Mouse (Mus musculus): ENCODE results near the gene Helq. TPM values are rescaled to one million over a fixed set of nuclear protein-coding genes. Genes with fewer than 3 reads are reported as not detected.

Helq gene
- total and polyA plus RNA-seq, 3 experiments, result 12.1 to 24.3 (median 13.1) TPM

DNA sequence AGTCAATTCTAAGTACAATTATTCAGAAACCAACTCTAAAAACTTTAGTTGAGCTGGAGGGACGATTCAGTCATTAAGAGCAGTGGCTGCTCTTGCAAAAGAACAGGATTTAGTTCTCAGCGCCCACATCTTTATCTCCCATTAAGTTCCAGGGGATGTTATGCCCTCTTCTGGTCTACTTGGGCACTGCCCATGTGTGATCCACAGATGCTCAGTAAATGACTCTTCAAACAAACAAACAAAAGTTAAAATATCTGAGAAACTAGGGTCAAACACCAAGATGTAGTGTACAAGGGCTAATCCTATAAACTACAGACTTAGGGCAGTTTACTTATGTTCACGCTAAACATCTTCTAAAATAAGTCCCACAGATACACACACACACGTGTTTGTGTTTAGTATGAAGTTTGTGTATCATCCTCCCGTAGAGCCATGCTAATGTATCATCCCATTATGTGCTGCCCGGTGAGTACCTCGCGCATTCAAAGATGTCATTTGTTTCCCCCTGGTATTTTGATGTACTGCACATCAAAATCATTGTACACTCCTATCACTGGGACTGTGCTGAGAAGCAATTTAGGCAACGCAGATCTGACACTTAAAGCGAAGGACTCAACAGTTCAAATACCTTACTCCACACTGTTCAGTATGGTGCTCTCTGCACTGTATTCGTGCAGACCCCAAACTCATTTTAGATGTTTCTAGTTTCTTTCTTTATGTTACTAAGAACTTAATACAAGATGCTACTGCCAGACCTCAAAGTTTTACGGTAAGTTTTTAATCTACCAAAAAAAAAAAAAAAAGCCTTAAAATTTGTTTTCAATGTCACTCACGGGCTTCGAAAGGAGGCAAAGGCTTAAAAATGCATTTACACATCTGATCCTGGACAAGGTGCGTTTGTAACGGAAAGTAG lies 21.4 kb upstream of the Helq start:
- dilution Hi-C loops (cut with MboI; ENCODE audit: extremely low pct_ligation_motif_present, extremely low pct_unique_long_range_greater_than_20kb, low sequenced_read_pairs) (no loop called here), in situ Hi-C loops (cut with MboI; ENCODE audit: low pct_ligation_motif_present, low pct_unique_long_range_greater_than_20kb, low sequenced_read_pairs) (no loop called here)
- Histone ChIP-seq H3K27ac (ENCODE audit: insufficient read depth, low read depth) (peak overlapping the region; percentile 60; the same call in 1 of the 2 replicates), H3K9me3 (replicated peaks; ENCODE audit: low read length) (peaks cover 3% of the 10 kb centered on the region), H3K36me3 (replicated peaks in 1 of 2; ENCODE audit: control insufficient read depth in 1 of 2, insufficient read depth in 1 of 2, low read length in 1 of 2) (peaks cover 17 to 33% of the 10 kb centered on the region in 2 experiments), H3K4me2 (ENCODE audit: insufficient read depth, low read depth, poor library complexity, severe bottlenecking) (peak overlapping the region; percentile 82), H3K9ac (ENCODE audit: insufficient read depth, low read depth) (peak overlapping the region; percentile 100), H3K79me2 (replicated peaks; ENCODE audit: control insufficient read depth, extremely low read depth, insufficient read depth, poor library complexity, severe bottlenecking) (peaks cover 25% of the 10 kb centered on the region), H3K4me1 (ENCODE audit: control insufficient read depth in 1 of 2, insufficient read depth in 2 of 2) (peaks cover 2 to 17% of the 10 kb centered on the region in 2 experiments; a peak in 2 of 4 replicates), H3K27me3 (replicated peaks) (no peaks in the 10 kb centered on the region), H3K4me3 (replicated peaks in 1 of 3; ENCODE audit: low read depth in 2 of 3, low read length in 2 of 3, poor library complexity in 1 of 3) (peak overlapping the region; percentile 88 to 98 (median 97))
- peak; percentile 51 for DNase-seq (ENCODE audit: extremely low read depth)
- no peak for TF ChIP-seq MAZ (IDR thresholded peaks at IDR 0.05; ENCODE audit: low read depth, low read length)
- TF ChIP-seq JUN (IDR thresholded peaks at IDR 0.05; ENCODE audit: insufficient read depth, low read depth, low read length), result no peak
- no peak for TF ChIP-seq USF2 (conservative IDR thresholded peaks at IDR 0.05; ENCODE audit: low read depth, low read length)
- TF ChIP-seq RAD21 (IDR thresholded peaks at IDR 0.05; ENCODE audit: low read depth, low read length), result no peak; the same call in none of the 2 replicates
- no peak for TF ChIP-seq ELF1 (IDR thresholded peaks at IDR 0.05; ENCODE audit: low read depth, low read length)
- no peak for TF ChIP-seq NRF1 (IDR thresholded peaks at IDR 0.05; ENCODE audit: low read depth, low read length)
- 0 out of 2 replicates have a peak, but pooled peaks have one; percentile 7 for TF ChIP-seq ZNF384 (IDR thresholded peaks at IDR 0.05; ENCODE audit: low read depth, low read length)
- TF ChIP-seq RCOR1 (conservative IDR thresholded peaks at IDR 0.05; ENCODE audit: low read depth, low read length), result no peak
- TF ChIP-seq E2F4 (IDR thresholded peaks at IDR 0.05; ENCODE audit: insufficient replicate concordance, low read depth, low read length), result no peak
- 0 out of 2 replicates have a peak, but pooled peaks have one; percentile 27 for TF ChIP-seq MYC (IDR thresholded peaks at IDR 0.05; ENCODE audit: low read depth, low read length)
- no peak for TF ChIP-seq IRF4 (IDR thresholded peaks at IDR 0.05; ENCODE audit: low read depth, low read length)
- no peak for TF ChIP-seq UBTF (IDR thresholded peaks at IDR 0.05; ENCODE audit: low read depth, low read length)
- TF ChIP-seq POLR2A (IDR thresholded peaks at IDR 0.05; ENCODE audit: low read depth, low read length), result no peak
- 0 out of 2 replicates have a peak, but pooled peaks have one; percentile 33 for TF ChIP-seq CHD1 (IDR thresholded peaks at IDR 0.05; ENCODE audit: low read depth, low read length)
- 0 out of 2 replicates have a peak, but pooled peaks have one; percentile 39 for TF ChIP-seq SIN3A (IDR thresholded peaks at IDR 0.05; ENCODE audit: low read length)
- TF ChIP-seq SMC3 (IDR thresholded peaks at IDR 0.05; ENCODE audit: low read depth, low read length), result no peak; the same call in 1 of the 2 replicates
- TF ChIP-seq CTCF (conservative IDR thresholded peaks at IDR 0.05 in 1 of 2, IDR thresholded peaks at IDR 0.05 in 1 of 2; ENCODE audit: low read depth in 2 of 2, low read length in 2 of 2), result peak; percentile 12 to 47; a peak in 2 of 4 replicates
- no peak for TF ChIP-seq TCF12 (IDR thresholded peaks at IDR 0.05; ENCODE audit: low read depth, low read length)
- TF ChIP-seq TBP (conservative IDR thresholded peaks at IDR 0.05; ENCODE audit: low read depth, low read length), result no peak
- TF ChIP-seq ZC3H11A (IDR thresholded peaks at IDR 0.05; ENCODE audit: low read depth, low read length), result no peak

Measured in CH12.LX (cell line).